Mouse (Mus musculus) kidney, adult 2 months (tissue): ENCODE measurements around the gene Clec11a. TPM values are rescaled to one million over a fixed set of nuclear protein-coding genes. Genes with fewer than 3 reads are reported as not detected.

ENCODE experiments used
- DNase-seq: peaks from one replicate; pipeline ENCODE4 v3.0.0; 2021
- H3K27ac ChIP-seq: fragments of 200-500 bp; 2 replicates; pipeline ENCODE4 v1.5.1; 2012; ENCODE audit warnings: low read depth, low read length, control low read depth, inconsistent platforms; ENCODE audit not compliant: insufficient read depth
- H3K27me3 ChIP-seq: fragments of 200-500 bp; replicated peaks from 2 replicates; pipeline ENCODE4 v1.6.1; 2012; ENCODE audit warnings: mild to moderate bottlenecking, moderate library complexity, low read length, inconsistent platforms; ENCODE audit not compliant: control insufficient read depth, insufficient read depth
- H3K36me3 ChIP-seq: fragments of 200-500 bp; 2 replicates; pipeline ENCODE4 v1.6.1; 2012; ENCODE audit warnings: mild to moderate bottlenecking, moderate library complexity, low read length, inconsistent platforms; ENCODE audit not compliant: control insufficient read depth, insufficient read depth
- H3K4me1 ChIP-seq: fragments of 200-500 bp; 2 replicates; pipeline ENCODE4 v1.6.1; 2011; ENCODE audit warnings: low read length; ENCODE audit not compliant: control insufficient read depth, insufficient read depth
- H3K4me3 ChIP-seq: fragments of 200-500 bp; 2 replicates; pipeline ENCODE4 v1.5.1; 2011; ENCODE audit warnings: mild to moderate bottlenecking, low read depth, low read length, control low read depth; ENCODE audit not compliant: insufficient read depth
- CTCF ChIP-seq: fragments of 200-500 bp; conservative IDR thresholded peaks from 2 replicates; pipeline ENCODE4 v1.5.1; 2011; ENCODE audit warnings: low read depth, mild to moderate bottlenecking, control low read depth, low read length, moderate library complexity, mixed read lengths; ENCODE audit not compliant: insufficient read depth, insufficient read length
- POLR2A ChIP-seq: fragments of 200-500 bp; IDR thresholded peaks from one replicate; pipeline ENCODE4 v1.6.1; 2011; ENCODE audit warnings: low read depth, low read length, control low read depth
- whole genome bisulfite sequencing: fragments of 180-500 bp; shearing (Covaris S2); methylation state at CpG from one replicate; pipeline ENCODE4 v1.1.7; 2018; 5-methylcytosine and 5-hydroxymethylcytosine counted together
- polyA plus RNA-seq: library from polyadenylated mRNA; depleted of rRNA; stranded (reverse); fragments of >200 nt; gene quantifications from 2 replicates; pipeline ENCODE4 v1.2.3, GENCODE M21; 2012

Clec11a gene
- polyA plus RNA-seq, 1 experiment: 6.4 TPM

DNA sequence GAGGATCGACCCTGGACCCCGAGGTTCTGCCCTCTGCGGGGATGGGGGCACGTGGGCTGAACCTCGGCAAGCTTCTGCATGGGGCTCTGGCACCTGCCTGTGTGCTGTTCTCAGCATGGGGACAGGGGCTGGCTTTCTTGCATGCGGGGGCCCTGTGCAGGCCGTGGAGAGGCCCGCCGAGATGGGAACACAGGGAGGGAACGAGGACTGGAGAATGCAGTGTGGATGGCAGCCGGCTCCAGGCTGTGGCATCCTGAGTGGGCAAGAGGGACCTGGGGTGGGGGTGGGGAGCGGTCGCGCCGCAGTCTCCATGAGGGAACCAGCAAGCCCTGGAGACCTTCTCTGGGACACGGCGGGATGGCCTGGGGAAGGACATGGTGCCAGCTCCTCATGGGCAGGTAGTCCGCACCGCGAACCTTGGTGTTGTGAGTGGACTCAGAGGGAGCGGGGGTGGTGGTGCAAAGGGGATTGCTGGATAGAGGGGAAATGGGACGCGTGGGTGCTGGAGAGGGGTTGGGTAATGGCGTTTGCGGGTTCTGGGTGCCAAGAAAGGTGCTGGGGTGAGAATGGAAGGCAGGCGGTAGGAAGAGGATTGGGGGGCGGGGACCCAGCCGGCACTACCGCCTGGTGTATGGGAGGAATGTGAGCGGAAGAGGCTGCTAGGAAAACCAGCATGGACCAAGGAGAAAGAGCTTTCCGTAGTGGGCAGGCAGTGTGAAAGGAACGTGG lies 30.6 kb upstream of the Clec11a start:
- no peak for DNase-seq
- Histone ChIP-seq H3K36me3 (no peaks in the 10 kb centered on the region), H3K27me3 (no peaks in the 10 kb centered on the region), H3K27ac (no peak overlapping the region), H3K4me3 (no peak overlapping the region), H3K4me1 (no peaks in the 10 kb centered on the region)
- no peak for TF ChIP-seq POLR2A
- TF ChIP-seq CTCF: no peak
- WGBS: 5% methylated on average over 32 of the region's 32 CpGs

DNA sequence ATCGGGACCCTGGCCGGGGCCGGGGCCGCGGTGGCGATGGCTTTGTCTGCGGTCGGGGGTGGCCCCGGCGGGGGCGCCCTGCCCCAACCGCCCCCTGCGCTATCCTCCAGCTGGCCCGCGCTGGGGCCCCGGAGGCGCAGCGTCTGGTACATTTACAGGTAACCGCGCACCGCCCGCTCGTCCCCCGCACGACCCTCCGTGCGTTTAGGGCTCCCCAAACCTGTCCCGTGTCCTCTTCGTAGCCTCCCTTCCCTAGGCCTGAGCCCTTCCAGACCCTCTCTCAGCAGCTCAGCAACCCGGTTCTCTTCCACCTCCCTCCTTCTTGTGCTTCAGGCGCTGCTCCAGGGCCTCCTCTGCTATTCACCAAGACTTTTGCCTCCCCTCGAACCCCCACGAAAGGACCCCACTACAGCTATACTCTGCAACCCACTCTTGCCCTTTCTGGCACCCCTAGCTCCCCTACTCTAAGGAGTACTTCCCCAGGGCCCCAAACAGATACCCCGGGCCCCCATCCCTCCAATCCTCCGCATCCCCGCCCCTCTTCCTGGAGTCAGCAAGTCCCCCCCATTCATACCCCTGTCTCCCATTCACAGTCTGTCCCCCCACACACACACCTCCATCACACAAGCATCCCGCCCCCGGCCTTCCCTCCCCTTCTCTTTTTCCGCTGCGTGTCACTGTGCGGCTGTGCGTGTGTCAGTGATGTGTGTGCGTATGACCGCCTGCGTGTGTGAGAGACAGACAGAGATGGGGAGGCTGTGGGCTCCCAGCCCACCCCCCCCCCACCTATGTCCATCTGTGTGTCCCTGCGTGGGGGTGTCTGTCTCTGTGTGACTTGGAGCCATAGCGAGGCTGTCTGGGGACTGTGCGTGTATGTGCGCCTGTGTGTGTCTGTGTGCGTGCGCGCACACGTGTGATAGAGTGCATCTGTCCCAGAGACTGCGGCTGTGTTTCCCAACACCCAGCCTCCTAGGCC lies 29.6 kb upstream of the Clec11a start:
- no peaks in the 10 kb centered on the region for H3K36me3 ChIP-seq
- H3K4me3 ChIP-seq: no peak overlapping the region
- 2% methylated on average over 47 of the region's 54 CpGs for WGBS
- no peak overlapping the region for H3K27ac ChIP-seq
- H3K4me1 ChIP-seq: no peaks in the 10 kb centered on the region
- TF ChIP-seq POLR2A: no peak
- TF ChIP-seq CTCF: no peak
- no peak for DNase-seq
- H3K27me3 ChIP-seq: no peaks in the 10 kb centered on the region

- H3K36me3 ChIP-seq: no peaks in the 10 kb centered on the region
- TF ChIP-seq POLR2A (no peak), CTCF (no peak)
- 10% methylated on average over 26 of the region's 40 CpGs for WGBS
- no peaks in the 10 kb centered on the region for H3K27me3 ChIP-seq
- H3K4me1 ChIP-seq: no peaks in the 10 kb centered on the region
- no peak for DNase-seq
- H3K4me3 ChIP-seq: no peak overlapping the region
- H3K27ac ChIP-seq: no peak overlapping the region
Measured at GRCm38 (mm10) chr7:44335031-44335878, 28.6 kb upstream of the Clec11a start.

- H3K27ac ChIP-seq: no peak overlapping the region
- H3K36me3 ChIP-seq: no peaks in the 10 kb centered on the region
- H3K4me1 ChIP-seq: no peaks in the 10 kb centered on the region
- no peak for TF ChIP-seq POLR2A
- TF ChIP-seq CTCF: no peak
- H3K27me3 ChIP-seq: no peaks in the 10 kb centered on the region
- H3K4me3 ChIP-seq: no peak overlapping the region
- 71% methylated on average over 14 of the region's 14 CpGs for WGBS
- DNase-seq: no peak
Measured at GRCm38 (mm10) chr7:44334139-44334538, 27.4 kb upstream of the Clec11a start.

DNA sequence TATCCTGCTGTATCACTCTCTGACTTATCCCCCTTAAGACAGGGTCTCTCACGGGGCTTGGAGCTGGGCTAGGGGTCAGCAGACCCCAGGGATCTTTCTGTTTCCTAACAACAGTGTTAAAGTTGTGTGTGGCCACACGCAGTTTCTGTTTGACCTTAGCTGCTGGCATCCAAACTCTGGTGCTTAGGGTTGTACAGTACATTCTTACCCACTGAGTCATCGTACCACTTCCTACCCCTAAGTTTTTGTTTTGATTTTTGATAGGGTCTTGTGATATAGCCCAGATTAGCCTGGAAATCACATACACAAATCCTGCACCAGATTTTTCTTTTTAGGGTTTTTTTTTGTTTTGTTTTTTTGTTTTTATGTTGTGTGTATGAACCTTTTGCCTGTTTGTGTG lies 25.6 kb upstream of the Clec11a start:
- no peaks in the 10 kb centered on the region for H3K36me3 ChIP-seq
- H3K4me1 ChIP-seq: no peaks in the 10 kb centered on the region
- 55% methylated on average over 3 of the region's 3 CpGs for WGBS
- no peak overlapping the region for H3K27ac ChIP-seq
- no peak overlapping the region for H3K4me3 ChIP-seq
- TF ChIP-seq CTCF (no peak), POLR2A (no peak)
- DNase-seq: no peak
- no peaks in the 10 kb centered on the region for H3K27me3 ChIP-seq

GRCm38 (mm10) chr7:44326614-44327013 lies 19.9 kb upstream of the Clec11a start:
- no peak for DNase-seq
- no peak for TF ChIP-seq POLR2A
- no peak for TF ChIP-seq CTCF
- no peak overlapping the region for H3K27ac ChIP-seq
- H3K36me3 ChIP-seq: no peaks in the 10 kb centered on the region
- no peak overlapping the region for H3K4me3 ChIP-seq
- no peaks in the 10 kb centered on the region for H3K27me3 ChIP-seq
- H3K4me1 ChIP-seq: no peaks in the 10 kb centered on the region
- WGBS: 41% methylated on average over 6 of the region's 6 CpGs
